Mouse (Mus musculus) left cerebral cortex, postnatal 36 days (tissue): ENCODE measurements around the gene Bnc2. TPM values are rescaled to one million over a fixed set of nuclear protein-coding genes. Genes with fewer than 3 reads are reported as not detected.
A peak's percentile ranks its signal among the peaks of the same experiment; 100 is the strongest.

ENCODE experiments used
- DNase-seq, 2 experiments: peaks; one replicate each; pipeline ENCODE4 v3.0.0; 2021 to 2022; ENCODE audit warnings: low spot score in 2 of 2, mixed read lengths in 1 of 2
- intact Hi-C: fragments of 180-260 bp; cut with DNase I; formaldehyde crosslinking; loops from one replicate; pipeline ENCODE4 v1.15.1; 2025
- total RNA-seq, 2 experiments: library from RNA; stranded (reverse); gene quantifications; 2 replicates each; pipeline ENCODE4 v1.2.3; 2021

Bnc2 gene
- 1 to 10 TPM; 1.3 to 3.1 TPM for total RNA-seq

DNA sequence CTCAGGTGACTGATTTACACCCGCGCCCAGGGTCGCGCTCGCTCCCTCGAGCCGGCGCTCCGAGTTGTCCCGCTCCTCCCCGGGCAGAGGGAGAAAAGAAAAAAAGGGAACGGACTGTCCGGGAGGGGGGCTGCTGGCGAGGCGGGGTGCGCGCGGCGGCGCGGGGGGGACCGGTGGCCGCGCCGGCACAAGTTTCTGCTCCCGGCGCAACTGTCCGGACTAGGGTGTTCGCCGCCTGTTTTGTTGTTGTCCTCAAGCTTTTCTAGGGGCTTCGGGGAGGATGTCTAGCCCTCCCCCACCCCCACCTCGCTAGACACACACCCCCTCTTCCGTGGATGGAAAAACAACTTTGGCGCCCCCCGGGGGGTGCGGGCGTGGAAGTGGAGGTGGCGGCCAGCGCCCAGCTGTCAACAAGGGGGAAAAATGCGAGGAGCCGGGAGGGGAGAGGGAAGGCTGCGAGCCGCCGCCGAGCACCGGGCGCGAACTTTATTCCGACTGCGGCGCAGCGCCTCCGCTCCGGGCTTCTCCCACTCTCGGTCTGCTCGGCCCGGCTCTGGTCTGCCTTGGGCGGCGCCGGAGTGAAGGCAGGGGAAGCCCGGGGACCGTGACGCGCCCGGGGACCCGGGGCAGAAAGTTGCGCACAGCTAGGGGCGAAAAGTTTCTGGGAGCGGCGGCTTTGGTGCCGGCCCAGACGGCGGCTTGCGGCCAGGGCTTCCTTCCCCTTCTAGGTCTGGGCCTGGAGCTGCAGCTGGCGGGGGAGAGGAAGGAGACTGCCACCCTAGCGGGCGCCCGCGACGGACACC, at the start of gene Bnc2:
TSS of gene Bnc2 (minus strand) at position 105 of the 803 bp plus-strand sequence.
- intact Hi-C loops = no loop called here
- DNase-seq = peak; percentile 9 to 17

DNA sequence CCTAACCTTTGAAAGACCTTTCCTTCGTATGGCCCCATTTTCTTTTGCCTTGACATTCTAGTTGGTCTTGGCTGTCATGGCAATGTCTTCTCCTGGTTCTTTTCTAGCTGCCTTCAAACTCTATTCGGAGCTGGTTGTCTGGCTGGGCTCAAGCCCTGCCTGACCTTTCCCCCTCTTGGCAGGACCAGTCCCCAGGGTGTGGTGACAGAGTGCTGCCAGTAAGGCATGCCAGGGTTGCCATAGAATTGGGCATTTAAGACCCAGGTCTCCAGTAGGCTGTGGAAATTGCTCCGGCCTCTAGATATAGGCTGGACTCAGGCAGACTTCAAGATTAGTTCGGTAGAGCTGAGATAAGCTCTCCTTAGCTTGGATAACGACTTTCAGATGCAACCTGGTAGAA, 32.9 kb upstream of the Bnc2 start:
- DNase-seq = no peak
- intact Hi-C loops = no loop called here

DNA sequence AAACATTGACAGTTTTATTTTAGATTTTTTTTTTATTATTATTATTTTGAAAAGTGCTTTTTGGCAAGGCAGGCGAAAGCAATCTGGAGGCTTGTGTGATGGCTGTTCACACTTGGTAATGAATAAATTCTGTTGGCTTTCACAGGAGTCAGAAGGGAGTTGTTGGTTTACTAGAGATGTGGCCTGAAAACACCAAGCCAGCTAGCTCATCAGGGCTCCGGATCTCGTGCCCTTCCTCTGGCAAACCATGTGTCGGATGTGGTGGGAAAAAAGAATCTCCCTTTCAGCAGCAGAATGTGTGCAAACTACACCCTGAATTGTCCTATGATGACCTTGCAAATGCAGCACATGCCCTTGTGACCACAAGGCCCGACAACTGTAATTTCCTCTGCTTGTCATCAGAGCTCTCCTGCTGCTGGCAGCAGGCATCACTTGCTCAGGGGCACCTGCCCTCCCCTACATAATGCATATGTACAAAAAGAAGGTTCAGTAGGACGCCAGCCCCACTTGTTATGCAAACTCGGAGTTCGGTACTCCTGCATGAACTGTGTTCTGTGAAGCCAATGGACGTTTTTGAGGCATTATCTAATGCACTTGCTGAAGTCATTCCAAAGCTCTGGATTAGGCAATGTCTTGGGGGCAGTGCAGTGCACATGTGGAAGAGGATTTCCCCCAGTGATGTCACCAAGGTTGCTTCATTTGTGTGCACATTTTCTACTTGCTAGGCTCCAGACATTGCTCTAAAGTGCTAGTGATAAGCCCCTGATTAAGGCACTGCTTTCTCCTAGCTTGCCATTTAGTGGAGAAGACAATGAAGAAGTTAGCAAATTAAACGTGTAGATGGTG, 10.7 kb upstream of the Bnc2 start:
- no peak for DNase-seq
- intact Hi-C loops = no loop called here

GRCm38 (mm10) chr4:84685009-84685408, 9.9 kb upstream of the Bnc2 start:
- intact Hi-C loops = no loop called here
- DNase-seq = no peak

DNA sequence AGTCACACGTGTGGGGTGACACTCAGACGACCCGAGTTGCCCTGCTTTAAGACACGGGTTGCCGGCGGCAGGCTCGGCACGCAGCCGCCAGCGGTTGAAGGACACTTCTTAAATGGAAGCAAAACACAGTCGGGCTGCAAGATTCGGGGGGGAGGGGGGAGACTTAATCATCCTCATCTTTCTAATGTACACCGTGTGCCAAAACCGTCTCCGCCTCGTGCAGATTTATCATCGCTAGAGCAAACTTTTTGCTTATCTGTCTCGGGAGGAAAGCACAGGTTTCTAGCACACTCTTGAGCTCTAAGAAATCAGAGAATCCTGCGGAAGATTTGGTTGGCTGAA, 870 bp upstream of the Bnc2 start:
- intact Hi-C loops = no loop called here
- no peak for DNase-seq

GRCm38 (mm10) chr4:84674318-84675170, 531 bp downstream of the Bnc2 start:
- peak; percentile 5 to 10 for DNase-seq
- intact Hi-C loops = no loop called here

DNA sequence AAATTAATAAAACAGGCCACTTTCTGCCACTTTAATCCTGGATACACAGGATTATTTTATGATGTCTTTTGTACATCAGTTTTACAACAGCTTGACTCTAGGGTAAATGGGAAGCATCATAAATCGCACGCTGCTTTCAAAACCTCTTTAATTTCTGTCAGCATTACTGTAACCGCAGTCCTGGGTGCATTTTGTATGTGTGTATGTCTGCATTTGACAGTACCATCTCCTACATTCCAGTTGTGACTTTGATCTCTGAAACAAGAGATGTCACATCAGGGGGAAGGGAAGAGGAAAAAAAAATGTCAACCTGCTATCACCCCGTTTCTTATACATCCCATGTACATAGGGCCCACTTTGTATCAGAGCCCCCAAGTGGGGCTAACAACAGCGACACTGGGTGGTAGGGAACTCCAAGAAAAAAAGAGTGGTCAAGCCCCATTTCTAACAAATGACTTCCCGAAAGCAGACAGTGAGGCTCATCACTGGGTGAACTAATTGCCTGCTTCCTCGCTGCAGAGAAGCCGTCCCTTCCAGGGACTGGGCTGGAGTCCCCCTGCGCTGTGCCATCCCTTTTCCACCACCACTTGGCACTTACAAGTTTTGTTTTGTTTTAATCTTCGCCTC, 1.3 kb downstream of the Bnc2 start:
- intact Hi-C loops = no loop called here
- DNase-seq = no peak

- intact Hi-C loops = no loop called here
These were observed 2.8 kb downstream of the Bnc2 start for GRCm38 (mm10) chr4:84672181-84672791.

DNA sequence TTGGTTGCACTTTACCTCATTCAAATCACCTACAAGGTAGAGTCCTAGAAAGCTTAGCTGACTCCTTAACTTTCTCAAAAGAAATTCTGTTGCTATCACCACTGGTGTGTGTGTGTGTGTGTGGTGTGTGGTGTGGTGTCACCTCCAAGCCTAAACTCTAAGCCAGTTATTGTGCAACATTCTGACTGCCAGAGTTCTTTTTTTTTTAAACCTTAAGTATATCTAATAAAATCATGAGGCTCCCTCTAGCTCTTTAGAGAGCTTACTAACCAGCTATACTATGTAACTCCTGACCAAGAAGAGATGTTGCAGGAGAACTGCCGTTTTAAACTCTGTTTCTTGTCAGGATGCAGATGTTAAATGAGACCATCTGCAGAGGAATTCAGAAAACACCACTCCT, 4.1 kb downstream of the Bnc2 start:
- intact Hi-C loops = no loop called here

More at GRCm38 (mm10) chr4:84672181-84672791, 2.8 kb downstream of the Bnc2 start:
- DNase-seq = no peak

DNA sequence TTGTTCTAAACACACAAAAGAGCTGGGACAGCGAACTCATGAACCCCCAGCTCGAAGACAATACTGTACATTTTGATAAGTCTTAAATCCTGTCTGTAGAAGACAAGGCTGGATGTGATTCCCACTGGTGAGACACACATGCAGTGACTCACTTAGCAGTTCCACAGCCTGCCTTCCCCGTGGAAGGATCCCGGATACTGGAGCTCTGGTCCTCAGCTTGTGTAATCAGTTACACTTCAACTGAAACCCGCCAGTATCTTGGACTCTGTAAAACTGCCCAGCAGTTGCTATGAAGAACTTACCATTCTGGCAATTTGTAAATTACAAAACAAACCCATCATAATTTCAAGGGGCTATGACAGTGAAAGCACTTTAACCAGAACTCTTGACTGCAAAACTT, 5.4 kb downstream of the Bnc2 start:
- DNase-seq = no peak
- intact Hi-C loops = no loop called here

More for the DNA sequence above, 4.1 kb downstream of the Bnc2 start:
- no peak for DNase-seq

DNA sequence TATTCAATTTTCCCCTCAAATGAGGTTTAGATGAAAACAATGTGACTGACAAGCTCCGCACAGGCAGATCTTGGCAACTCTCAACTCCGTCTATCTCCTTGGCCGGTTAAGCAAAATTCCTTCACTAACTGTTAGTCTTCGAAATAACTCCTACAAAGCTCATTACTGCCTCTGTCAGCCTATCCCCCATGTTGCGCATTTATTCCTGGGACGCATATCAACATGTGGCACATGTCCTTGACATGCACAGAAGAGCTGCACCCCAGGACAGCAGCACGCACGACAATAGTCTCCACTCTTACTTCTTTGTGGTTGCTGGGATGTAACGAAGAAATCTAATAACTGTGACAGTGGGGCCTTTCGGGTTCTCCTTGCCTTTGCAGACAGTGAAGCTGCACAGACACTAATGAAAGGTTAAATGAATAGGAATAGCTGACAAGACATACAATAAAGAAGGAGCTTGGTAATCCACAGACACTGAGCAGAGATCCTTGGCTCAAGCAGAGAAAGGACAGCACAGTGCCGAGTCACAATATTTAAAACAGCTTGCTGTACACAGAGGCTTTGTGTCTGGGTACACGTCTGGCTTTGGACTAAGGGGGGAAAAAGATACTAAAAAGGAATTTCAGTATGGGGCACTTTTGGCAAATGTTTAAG, 6.0 kb downstream of the Bnc2 start:
- DNase-seq = no peak
- intact Hi-C loops = no loop called here

- no peak for DNase-seq
- intact Hi-C loops = no loop called here
These were observed 6.8 kb downstream of the Bnc2 start for GRCm38 (mm10) chr4:84668226-84668625.

DNA sequence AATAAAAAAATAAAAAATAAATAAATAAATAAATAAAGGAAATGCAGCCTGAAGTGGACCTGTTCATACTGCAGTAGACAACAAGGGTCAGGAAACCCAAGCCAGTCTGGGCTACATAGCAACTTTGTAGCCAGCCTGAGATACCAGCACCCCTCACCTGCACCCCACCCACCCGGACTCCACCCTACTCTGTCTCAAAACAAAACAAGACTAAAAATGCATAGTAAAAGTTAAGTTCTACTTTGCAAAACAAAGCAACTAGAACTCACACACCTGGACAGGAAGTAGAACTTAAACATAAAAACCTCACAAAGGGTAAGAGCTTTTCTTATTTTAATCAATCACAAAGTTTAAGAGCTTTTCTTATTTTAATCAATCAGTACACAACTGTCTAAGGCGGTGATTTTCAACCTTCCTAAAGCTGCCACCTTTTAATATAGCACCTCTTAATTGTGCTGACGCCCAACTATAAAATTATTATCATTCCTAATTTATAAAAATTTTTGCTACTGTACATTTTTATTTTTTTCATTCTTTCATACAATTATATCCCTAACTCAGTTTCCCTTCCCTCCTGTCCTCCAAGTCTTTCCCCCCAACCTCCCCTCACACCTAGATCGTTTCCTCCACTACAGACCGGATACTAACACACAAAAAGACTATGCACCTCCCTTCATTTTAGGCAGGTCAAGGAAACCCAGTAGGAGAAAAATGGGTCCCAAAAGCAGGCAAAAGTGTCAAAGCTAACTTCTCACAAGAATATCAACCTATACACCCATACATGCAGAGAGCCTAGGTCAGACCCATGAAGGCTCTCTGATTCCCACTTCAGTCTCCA, 12.6 kb downstream of the Bnc2 start:
- no peak for DNase-seq
- intact Hi-C loops = no loop called here

- intact Hi-C loops = no loop called here
- DNase-seq = no peak
These were observed 13.7 kb downstream of the Bnc2 start for GRCm38 (mm10) chr4:84661341-84661740.

DNA sequence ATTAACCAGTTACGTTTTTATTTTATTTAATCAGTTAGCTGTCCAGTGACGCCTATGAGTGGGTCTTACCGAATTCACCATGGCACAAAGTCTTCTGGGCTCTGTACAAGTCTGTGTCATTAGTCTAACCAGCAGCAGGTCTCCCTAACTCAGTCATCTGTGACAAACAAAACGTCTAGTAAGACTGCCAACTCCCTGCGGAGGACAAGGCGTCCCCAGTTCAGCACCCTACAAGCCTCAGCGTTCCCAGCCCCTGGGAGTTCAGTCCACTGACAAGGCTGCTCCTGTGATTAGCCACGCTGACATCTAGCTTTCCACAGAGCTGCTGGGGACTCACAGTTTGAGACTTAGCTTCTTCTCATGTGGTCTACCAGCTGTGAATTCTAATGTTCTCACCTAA, 23.3 kb downstream of the Bnc2 start:
- intact Hi-C loops = no loop called here
- DNase-seq = no peak

DNA sequence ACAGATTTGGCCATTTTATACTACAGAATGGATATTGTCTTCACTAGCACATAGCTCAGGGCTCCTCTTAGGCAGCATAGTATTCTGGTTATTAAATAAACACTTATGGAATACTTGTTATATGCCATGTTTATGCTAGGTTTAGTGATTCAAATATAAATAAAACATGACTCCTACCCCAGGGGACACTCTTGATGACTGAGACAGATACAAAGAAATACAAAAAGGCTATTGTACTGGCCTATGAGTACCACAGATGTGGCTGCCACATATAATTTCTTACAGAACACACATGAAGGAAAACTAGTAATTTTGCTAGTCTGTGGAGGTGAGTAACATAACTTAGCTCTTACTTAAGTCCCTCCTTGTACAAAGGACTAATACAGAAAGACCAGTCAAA, 28.5 kb downstream of the Bnc2 start:
- no peak for DNase-seq

DNA sequence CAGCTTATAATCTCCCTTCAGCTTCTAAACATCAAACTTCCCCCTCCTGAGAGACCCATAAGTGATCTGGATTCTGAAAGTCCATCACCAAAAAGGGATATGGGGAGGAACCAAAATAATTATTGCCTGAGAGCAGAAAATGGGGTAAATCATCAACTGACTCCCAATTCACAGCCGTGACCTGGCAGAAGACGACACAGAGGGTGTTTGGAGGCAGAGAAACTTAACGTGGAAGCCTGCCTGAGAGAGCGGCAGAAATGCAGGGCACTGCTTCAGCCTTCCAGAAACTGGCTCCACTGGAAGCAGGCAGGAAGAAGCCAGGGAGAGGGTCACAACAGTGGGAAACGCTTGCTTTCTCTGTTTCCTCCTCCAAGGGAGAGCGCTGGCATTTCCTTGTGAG, 35.9 kb downstream of the Bnc2 start:
- no peak for DNase-seq
- intact Hi-C loops = no loop called here

More for the DNA sequence above, 28.5 kb downstream of the Bnc2 start:
- intact Hi-C loops = no loop called here

- intact Hi-C loops = no loop called here
- DNase-seq = no peak
These were observed 37.4 kb downstream of the Bnc2 start for GRCm38 (mm10) chr4:84637641-84638040.
